16 mouse cellular contexts compared by ENCODE assay signal in the genomic region with DNA sequence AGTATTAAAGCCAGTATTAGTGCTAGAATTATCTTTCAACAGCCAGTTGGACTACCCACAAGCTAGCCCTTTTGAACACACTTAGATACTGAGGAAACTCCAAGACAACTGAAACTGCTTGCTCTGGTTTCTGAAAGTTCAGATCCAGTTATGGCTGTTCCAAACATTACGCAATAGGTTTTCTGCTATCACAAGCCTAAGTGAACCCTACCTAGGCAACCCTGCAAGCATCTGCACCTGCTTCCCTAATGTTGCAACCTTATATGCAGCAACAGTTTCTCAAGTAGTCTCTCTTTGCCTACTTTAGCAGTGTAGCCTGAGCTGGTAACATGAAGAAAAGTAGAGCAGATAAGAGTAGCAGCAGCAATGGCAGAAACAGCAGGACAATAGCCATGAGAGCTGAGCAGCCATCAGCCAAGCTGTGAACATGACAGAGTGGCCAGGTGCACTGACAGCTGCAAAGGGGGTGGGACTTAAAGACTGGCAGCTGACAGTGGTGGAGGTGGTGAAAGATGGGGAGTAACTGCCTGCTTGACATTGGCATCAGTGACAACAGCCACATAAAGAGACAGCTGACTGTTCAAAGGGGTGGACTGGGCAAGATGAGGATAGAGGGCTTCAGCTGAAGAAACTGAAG.
DNase-seq lines count a peak whose midpoint lies in the region; TF ChIP-seq lines count a peak whose summit lies in the region.
"Had no signal": no experiment of that assay in that cellular context is flagged by ENCODE, and none has a peak within 500 bp of the region (broad histone marks: within the 10 kb centered on the region; RNA-seq: fewer than 3 reads in every experiment).

No protein-coding gene starts in this region.

- H3K27ac ChIP-seq in macrophage: peak overlapping the region; percentile 10; the same call in 1 of the 2 replicates
- H3K27ac ChIP-seq: hindbrain, embryonic 14.5 days; liver, embryonic 14.5 days had no signal

- H3K79me2 ChIP-seq in macrophage (ENCODE audit: inconsistent target): no peaks in the 10 kb centered on the region; the same call in 1 of the 2 replicates

- no peaks in the 10 kb centered on the region for H3K36me3 ChIP-seq in macrophage (ENCODE audit: inconsistent target)

- intact Hi-C loops in gastrocnemius, postnatal 14 days (cut with DNase I; ENCODE audit: low total_unique reads): no loop called here
- intact Hi-C loops in heart, postnatal 36 days (cut with DNase I): no loop called here

- no peak overlapping the region for H3K4me3 ChIP-seq in macrophage (ENCODE audit: inconsistent target)
- H3K4me3 ChIP-seq: erythroblast, embryonic 14.5 days had no signal

- DNase-seq in gastrocnemius, postnatal 14 days: peak; percentile 10
- no peak for DNase-seq in gastrocnemius, postnatal 4 days (ENCODE audit: low spot score in 2 of 2)
- DNase-seq in 416B (ENCODE audit: low read depth): peak; percentile 68
- peak; percentile 3 for DNase-seq in brain, embryonic 14.5 days (ENCODE audit: low read depth)
- DNase-seq in embryo, embryonic 9.5 days (ENCODE audit: extremely low spot score): no peak
- no peak for DNase-seq in ovary, postnatal 36 days (ENCODE audit: low spot score)
- no peak for DNase-seq in heart, postnatal 36 days
- DNase-seq: cerebellum, adult 18-20 months; forebrain, postnatal 0 days; heart, adult 18-20 months; kidney, adult 2 months; thymus, postnatal 25 days had no signal

- no peak for TF ChIP-seq POLR2A in brain, embryonic 14.5 days (IDR thresholded peaks at IDR 0.05; ENCODE audit: borderline replicate concordance, extremely low read depth, insufficient read depth, insufficient read length, poor library complexity, severe bottlenecking)

- WGBS in macrophage (ENCODE audit: missing documents): 92% methylated on average over 1 of the region's 1 CpGs

- TF ChIP-seq CTCF in brain, embryonic 14.5 days (IDR thresholded peaks at IDR 0.05; ENCODE audit: borderline replicate concordance, extremely low read depth, insufficient read depth, insufficient read length): no peak

Comparison
In these comparisons a context has a peak if more than half of its experiments do, and no peak if none do; other contexts are left out.
1. DNase-seq: peak in gastrocnemius, postnatal 14 days (single experiment), 416B (single experiment) and brain, embryonic 14.5 days (single experiment); none in gastrocnemius, postnatal 4 days (0 of 2), embryo, embryonic 9.5 days (single experiment), ovary, postnatal 36 days (single experiment) and heart, postnatal 36 days (0 of 2).